Mouse (Mus musculus) liver, embryonic 16.5 days (tissue): ENCODE results near the gene Il11. TPM values are rescaled to one million over a fixed set of nuclear protein-coding genes. Genes with fewer than 3 reads are reported as not detected.
A peak's percentile ranks its signal among the peaks of the same experiment; 100 is the strongest.
"Not testable (repeated sequence)": the region's sequence is repeated elsewhere in the genome, so short reads cannot be mapped to it uniquely, and the experiment has no call there.

Experiments used
- ATAC-seq: fragments of 200-750 bp; cut with Nextera tagmentation; 2 replicates; pipeline ENCODE4 v1.8.0; 2017; ENCODE audit warnings: low read depth, mild to moderate bottlenecking, moderate number of reproducible peaks, moderate library complexity
- H3K27ac ChIP-seq: fragments of 300-500 bp; sonication (generic); 2 replicates; pipeline ENCODE4 v1.5.1; 2014; ENCODE audit warnings: mild to moderate bottlenecking, low read length
- H3K27me3 ChIP-seq: fragments of 300-500 bp; sonication (generic); 2 replicates; pipeline ENCODE4 v1.6.1; 2014; ENCODE audit warnings: low read depth, low read length, mixed read lengths; ENCODE audit not compliant: control insufficient read depth, insufficient read depth
- H3K36me3 ChIP-seq: fragments of 300-500 bp; sonication (generic); 2 replicates; pipeline ENCODE4 v1.6.1; 2014; ENCODE audit warnings: mild to moderate bottlenecking; ENCODE audit not compliant: control insufficient read depth, insufficient read depth
- H3K4me1 ChIP-seq: fragments of 300-500 bp; sonication (generic); 2 replicates; pipeline ENCODE4 v1.6.1; 2014; ENCODE audit warnings: low read depth, low read length, mixed read lengths; ENCODE audit not compliant: control insufficient read depth
- H3K4me2 ChIP-seq: fragments of 300-500 bp; sonication (generic); 2 replicates; pipeline ENCODE4 v1.6.1; 2014; ENCODE audit warnings: low read depth, low read length, mixed read lengths
- H3K4me3 ChIP-seq: fragments of 300-500 bp; sonication (generic); 2 replicates; pipeline ENCODE4 v1.5.1; 2014; ENCODE audit warnings: low read depth, mild to moderate bottlenecking, low read length
- H3K9ac ChIP-seq: fragments of 300-500 bp; sonication (generic); 2 replicates; pipeline ENCODE4 v1.6.1; 2014; ENCODE audit warnings: low read depth, low read length
- H3K9me3 ChIP-seq: fragments of 300-500 bp; sonication (generic); replicated peaks from 2 replicates; pipeline ENCODE4 v1.6.1; 2016; ENCODE audit warnings: low read length; ENCODE audit not compliant: control insufficient read depth
- WGBS: fragments of 180-500 bp; shearing (Covaris S2); extraction: QIAGEN DNeasy Blood & Tissue Kit; methylation state at CpG from one replicate; pipeline ENCODE4 v1.1.7; 2014; ENCODE audit not compliant: insufficient replicate concordance; 5-methylcytosine and 5-hydroxymethylcytosine counted together
- polyA plus RNA-seq: library from polyadenylated mRNA; unstranded; fragments of >200 nt; fragmentation: Nextera tagmentation; extraction: Ambion mirVana; gene quantifications from 2 replicates; pipeline ENCODE4 v1.2.1, GENCODE M21; 2015

Il11 gene
- polyA plus RNA-seq, 1 experiment from 2014 or later: not detected

DNA sequence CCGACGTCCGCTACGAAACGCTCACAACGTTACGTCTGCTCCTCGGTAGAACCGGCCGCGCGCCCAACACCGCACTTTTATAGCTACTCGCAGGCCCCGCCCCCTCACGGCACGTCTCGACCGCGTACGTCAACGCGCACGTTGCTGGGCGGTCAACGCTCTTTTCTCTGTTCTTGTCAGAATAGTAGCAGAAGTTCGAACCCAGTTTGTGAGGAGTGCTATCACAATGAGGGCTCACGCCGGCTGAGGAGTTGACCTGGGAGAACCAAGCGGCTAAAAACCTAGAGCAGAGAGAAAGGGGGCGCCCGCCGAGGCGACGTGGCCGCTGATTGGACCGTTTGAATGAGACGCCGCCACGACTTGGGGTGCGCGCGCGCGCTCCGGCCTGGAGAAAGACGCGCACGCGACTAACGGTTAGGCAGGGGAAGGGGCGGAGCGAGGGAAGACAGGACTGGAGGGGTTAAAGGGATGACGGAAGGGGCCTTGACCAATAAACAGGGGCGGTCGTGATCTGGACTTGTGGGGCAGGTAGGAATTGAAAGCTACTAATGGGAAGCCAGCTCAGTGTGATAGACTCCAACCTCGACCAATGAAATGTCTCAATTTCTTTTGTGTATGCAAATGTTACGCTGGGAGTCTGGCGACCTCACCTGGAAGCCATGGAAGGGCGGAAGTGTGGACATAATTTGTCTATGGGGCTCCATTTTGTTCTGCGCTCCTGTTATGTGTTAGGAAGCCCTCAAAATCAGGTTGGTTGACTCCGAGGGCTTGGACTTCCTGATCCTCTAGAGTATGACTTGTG is 29.8 kb upstream of the Il11 start, which contains the start of gene Ube2s:
Ube2s (minus strand) TSS at position 288 of the 802 bp plus-strand sequence.
- Histone ChIP-seq H3K27ac (peak within 1 kb of the TSS; percentile 96), H3K27me3 (no peaks in the 10 kb centered on the region), H3K4me2 (peak within 1 kb of the TSS; percentile 86), H3K4me3 (peak within 1 kb of the TSS; percentile 99), H3K36me3 (peaks cover 30% of the 10 kb centered on the region), H3K9ac (peak within 1 kb of the TSS; percentile 99), H3K9me3 (no peaks in the 10 kb centered on the region), H3K4me1 (peaks cover 30% of the 10 kb centered on the region)
- under 1% methylated on average over 59 of the region's 62 CpGs for WGBS
- ATAC-seq: peak; percentile 96

DNA sequence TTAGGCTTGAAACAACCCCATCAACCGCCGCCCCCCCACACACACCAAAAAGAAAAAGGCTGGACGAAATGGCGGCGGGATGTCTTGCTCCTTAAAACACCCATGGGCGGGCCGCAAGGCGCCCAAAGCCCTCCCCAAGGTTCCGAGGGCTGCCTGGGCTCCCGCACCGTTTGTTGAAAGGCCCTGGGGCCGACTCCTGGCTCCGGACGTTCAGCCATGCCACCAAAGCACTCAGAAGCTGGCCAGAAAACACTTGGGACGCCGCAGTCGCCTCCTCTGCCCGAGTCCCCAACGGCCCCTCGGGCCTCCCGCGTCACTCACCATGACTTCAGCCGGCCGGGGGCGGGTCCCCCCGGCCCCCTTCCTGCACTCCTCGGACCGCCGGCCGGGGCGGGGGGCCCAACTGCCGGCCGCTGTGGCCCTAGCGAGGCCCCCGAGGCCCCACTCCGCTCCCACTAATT is 29.2 kb upstream of the Il11 start:
- ATAC-seq: peak; percentile 1
- H3K27me3 ChIP-seq: no peaks in the 10 kb centered on the region
- peaks cover 36% of the 10 kb centered on the region for H3K36me3 ChIP-seq
- no peaks in the 10 kb centered on the region for H3K9me3 ChIP-seq
- peaks cover 36% of the 10 kb centered on the region for H3K4me1 ChIP-seq
- 0% methylated on average over 23 of the region's 36 CpGs for WGBS
- peak overlapping the region; percentile 99 for H3K4me3 ChIP-seq
- H3K27ac ChIP-seq: peak overlapping the region; percentile 96
- H3K4me2 ChIP-seq: peak overlapping the region; percentile 86
- H3K9ac ChIP-seq: peak overlapping the region; percentile 99

DNA sequence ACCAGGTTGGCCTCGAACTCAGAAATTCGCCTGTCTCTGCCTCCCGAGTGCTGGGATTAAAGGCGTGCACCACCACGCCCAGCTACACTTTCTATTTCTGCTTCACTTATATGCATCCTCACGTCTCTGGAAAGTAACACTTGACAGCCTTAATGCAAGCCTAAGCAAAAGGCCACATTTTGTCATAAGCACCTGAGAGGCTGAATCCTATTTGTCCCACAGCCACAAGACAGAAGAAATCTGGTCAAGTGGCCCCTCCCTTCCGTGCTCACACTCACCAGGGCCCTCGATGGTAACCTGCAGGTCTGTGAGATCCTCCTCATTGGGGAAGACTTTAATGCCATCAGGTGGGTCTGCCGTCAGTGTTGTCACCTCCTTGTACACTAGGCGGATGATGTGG is 28.5 kb upstream of the Il11 start:
- H3K27ac ChIP-seq: peak overlapping the region; percentile 96; the same call in 1 of the 2 replicates
- peak overlapping the region; percentile 99 for H3K4me3 ChIP-seq
- peak overlapping the region; percentile 99 for H3K9ac ChIP-seq
- H3K9me3 ChIP-seq, H3K27me3 ChIP-seq, ATAC-seq: not testable (repeated sequence)
- peaks cover 43% of the 10 kb centered on the region for H3K36me3 ChIP-seq
- H3K4me2 ChIP-seq: peak overlapping the region; percentile 86
- 13% methylated on average over 10 of the region's 10 CpGs for WGBS
- peaks cover 40% of the 10 kb centered on the region for H3K4me1 ChIP-seq

DNA sequence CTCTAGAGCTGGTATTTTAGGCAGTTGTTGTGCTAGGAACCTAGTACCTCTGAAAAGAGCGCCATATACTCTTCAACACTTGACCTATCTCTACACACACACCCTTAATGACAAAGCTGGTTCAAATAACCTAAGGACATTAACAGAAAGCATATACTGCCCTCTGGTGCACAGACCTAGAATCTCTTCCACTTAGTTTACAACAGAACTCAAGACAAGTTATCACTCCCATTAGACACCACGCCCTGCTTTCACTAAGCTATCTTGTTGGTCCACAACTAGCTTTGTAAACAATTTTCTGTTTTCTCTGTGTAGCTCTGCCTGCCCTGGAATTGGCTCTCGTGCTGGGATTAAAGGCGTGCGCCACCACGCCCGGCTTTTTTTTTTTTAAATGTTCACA is 24.1 kb upstream of the Il11 start:
- peaks cover 62% of the 10 kb centered on the region for H3K36me3 ChIP-seq

GRCm38 (mm10) chr7:4802247-4802646 is 19.6 kb upstream of the Il11 start:
- no peak overlapping the region for H3K9ac ChIP-seq
- no peaks in the 10 kb centered on the region for H3K27me3 ChIP-seq
- H3K9me3 ChIP-seq: no peaks in the 10 kb centered on the region
- H3K27ac ChIP-seq: no peak overlapping the region
- peaks cover 7% of the 10 kb centered on the region for H3K4me1 ChIP-seq
- no peak overlapping the region for H3K4me3 ChIP-seq
- H3K36me3 ChIP-seq: peaks cover 31% of the 10 kb centered on the region
- ATAC-seq: no peak
- no peak overlapping the region for H3K4me2 ChIP-seq

More for the DNA sequence above, 24.1 kb upstream of the Il11 start:
- H3K4me2 ChIP-seq: peak overlapping the region; percentile 28; the same call in 1 of the 2 replicates
- WGBS: 40% methylated on average over 7 of the region's 7 CpGs
- no peak overlapping the region; the same call in 1 of the 2 replicates for H3K9ac ChIP-seq
- H3K27me3 ChIP-seq: no peaks in the 10 kb centered on the region
- peaks cover 35% of the 10 kb centered on the region for H3K4me1 ChIP-seq
- no peaks in the 10 kb centered on the region for H3K9me3 ChIP-seq
- H3K4me3 ChIP-seq: no peak overlapping the region
- peak; percentile 80 for ATAC-seq
- H3K27ac ChIP-seq: peak overlapping the region; percentile 81

DNA sequence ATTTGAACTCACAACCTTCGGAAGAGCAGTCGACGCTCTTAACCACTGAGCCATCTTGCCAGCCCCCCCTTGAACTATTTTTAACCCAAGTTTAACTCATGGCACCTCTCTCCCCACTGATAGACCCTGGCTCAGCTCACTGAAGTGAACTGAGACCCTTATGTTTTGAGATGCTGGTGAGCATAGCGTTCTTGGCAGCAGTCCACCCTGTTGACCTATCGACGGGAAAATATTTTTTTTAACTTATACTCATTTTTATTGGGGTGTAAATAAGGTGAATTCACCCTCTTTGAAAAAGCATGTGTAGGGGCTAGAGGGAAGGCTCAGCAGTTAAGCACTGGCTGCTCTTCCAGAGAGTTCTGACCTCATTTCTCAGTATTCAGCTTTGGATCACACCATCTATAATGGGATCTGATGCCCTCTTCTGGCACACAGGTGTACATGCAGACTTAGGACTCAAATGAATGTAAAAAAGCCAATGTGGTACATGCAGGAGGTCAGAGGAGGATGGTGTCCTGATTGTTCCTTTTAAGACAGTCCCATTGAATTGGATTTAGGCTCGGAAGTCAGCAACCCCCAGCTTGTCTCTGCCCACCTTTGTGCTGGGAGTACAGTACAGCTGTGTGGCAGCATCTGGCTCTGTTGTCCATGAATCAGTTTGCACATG is 13.2 kb upstream of the Il11 start:
- H3K4me3 ChIP-seq: no peak overlapping the region
- no peaks in the 10 kb centered on the region for H3K27me3 ChIP-seq
- peaks cover 22% of the 10 kb centered on the region for H3K4me1 ChIP-seq
- ATAC-seq: no peak
- H3K4me2 ChIP-seq: no peak overlapping the region
- H3K36me3 ChIP-seq: peaks cover 29% of the 10 kb centered on the region
- WGBS: 76% methylated on average over 7 of the region's 7 CpGs
- H3K9me3 ChIP-seq: no peaks in the 10 kb centered on the region
- H3K9ac ChIP-seq: no peak overlapping the region
- no peak overlapping the region for H3K27ac ChIP-seq

- Histone ChIP-seq H3K9ac (peak overlapping the region; percentile 29), H3K27me3 (no peaks in the 10 kb centered on the region), H3K27ac (peak overlapping the region; percentile 89), H3K4me3 (peak overlapping the region; percentile 81), H3K36me3 (peaks cover 29% of the 10 kb centered on the region), H3K4me2 (peak overlapping the region; percentile 84), H3K4me1 (peaks cover 25% of the 10 kb centered on the region), H3K9me3 (no peaks in the 10 kb centered on the region)
- no peak for ATAC-seq
- 42% methylated on average over 3 of the region's 3 CpGs for WGBS
Measured at GRCm38 (mm10) chr7:4794631-4795168, 12.0 kb upstream of the Il11 start.

- peak overlapping the region; percentile 81 for H3K4me3 ChIP-seq
- H3K4me1 ChIP-seq: peaks cover 28% of the 10 kb centered on the region
- no peaks in the 10 kb centered on the region for H3K27me3 ChIP-seq
- ATAC-seq: no peak
- H3K9me3 ChIP-seq: no peaks in the 10 kb centered on the region
- peak overlapping the region; percentile 84 for H3K4me2 ChIP-seq
- peaks cover 29% of the 10 kb centered on the region for H3K36me3 ChIP-seq
- 27% methylated on average over 4 of the region's 4 CpGs for WGBS
- peak overlapping the region; percentile 89 for H3K27ac ChIP-seq
- peak overlapping the region; percentile 81 for H3K9ac ChIP-seq
Measured at GRCm38 (mm10) chr7:4793674-4794073, 11.0 kb upstream of the Il11 start.
